ENCODE assay signal across 9 mouse cellular contexts in the genomic region with DNA sequence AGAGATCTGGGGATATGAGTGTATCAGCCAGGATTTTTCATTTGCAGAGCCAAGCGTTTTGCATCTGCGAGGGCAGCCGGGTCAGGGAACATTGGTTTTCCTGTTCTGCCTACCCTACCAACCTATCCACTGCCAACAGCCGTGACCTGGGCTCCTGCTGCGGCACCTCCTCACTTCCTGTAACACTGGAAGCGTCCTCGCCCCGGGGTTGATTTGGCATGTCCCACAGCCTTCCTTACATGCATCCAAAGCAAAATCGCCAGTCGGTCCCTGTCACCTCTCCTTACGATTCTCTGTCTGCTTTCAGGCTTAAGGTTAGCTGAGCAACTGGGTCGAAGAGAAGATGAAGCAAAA.
DNase-seq lines count a peak whose midpoint lies in the region; ATAC-seq and TF ChIP-seq lines count a peak whose summit lies in the region.
"Had no signal": no experiment of that assay in that cellular context is flagged by ENCODE, and none has a peak within 500 bp of the region (broad histone marks: within the 10 kb centered on the region; RNA-seq: fewer than 3 reads in every experiment).

No protein-coding gene starts in this region.

- ATAC-seq in forebrain, embryonic 13.5 days = no peak
- ATAC-seq in forebrain, postnatal 0 days = no peak
- ATAC-seq in lung, embryonic 16.5 days (ENCODE audit: low read depth) = no peak
- ATAC-seq in limb, embryonic 13.5 days (ENCODE audit: low FRiP score, low read depth) = no peak
- ATAC-seq in stomach, embryonic 16.5 days (ENCODE audit: insufficient read depth, low FRiP score) = peak; percentile 11; the same call in 1 of the 2 replicates
- no peak for ATAC-seq in granulocyte monocyte progenitor cell, adult 5-6 weeks (replicated peaks; ENCODE audit: poor library complexity, severe bottlenecking)

- no peak overlapping the region for H3K4me2 ChIP-seq in forebrain, embryonic 13.5 days
- no peak overlapping the region for H3K4me2 ChIP-seq in forebrain, postnatal 0 days (ENCODE audit: low read depth)
- no peak overlapping the region for H3K4me2 ChIP-seq in lung, embryonic 16.5 days (ENCODE audit: low read depth, low read length)
- no peak overlapping the region; the same call in 1 of the 2 replicates for H3K4me2 ChIP-seq in limb, embryonic 13.5 days (replicated peaks)
- no peak overlapping the region for H3K4me2 ChIP-seq in stomach, embryonic 16.5 days (ENCODE audit: low read depth, low read length)

- H3K4me3 ChIP-seq in forebrain, embryonic 13.5 days = no peak overlapping the region
- H3K4me3 ChIP-seq in forebrain, postnatal 0 days (ENCODE audit: low read depth, low read length) = no peak overlapping the region
- no peak overlapping the region for H3K4me3 ChIP-seq in lung, embryonic 16.5 days (ENCODE audit: low read length)
- H3K4me3 ChIP-seq in limb, embryonic 13.5 days = no peak overlapping the region
- H3K4me3 ChIP-seq in stomach, embryonic 16.5 days (replicated peaks; ENCODE audit: low read length) = no peak overlapping the region

- DNase-seq in forebrain, postnatal 0 days = no peak
- DNase-seq in lung, postnatal 25 days (ENCODE audit: low spot score) = no peak
- no peak for DNase-seq in yolk sac, embryonic 10.5 days (ENCODE audit: low spot score)
- DNase-seq: gastrocnemius, postnatal 14 days had no signal

- WGBS in forebrain, embryonic 13.5 days = 85% methylated on average over 12 of the region's 12 CpGs
- 82% methylated on average over 12 of the region's 12 CpGs for WGBS in forebrain, postnatal 0 days
- 61% methylated on average over 12 of the region's 12 CpGs for WGBS in lung, embryonic 16.5 days
- 71% methylated on average over 12 of the region's 12 CpGs for WGBS in limb, embryonic 13.5 days
- 70% methylated on average over 12 of the region's 12 CpGs for WGBS in stomach, embryonic 16.5 days

- no peak for TF ChIP-seq CTCF in forebrain, postnatal 0 days (IDR thresholded peaks at IDR 0.05; ENCODE audit: low read depth)

- 0 out of 2 replicates have a peak overlapping the region, but pooled peaks have one; percentile 40 for H3K27ac ChIP-seq in forebrain, embryonic 13.5 days
- no peak overlapping the region for H3K27ac ChIP-seq in forebrain, postnatal 0 days (ENCODE audit: low read depth, low read length)
- H3K27ac ChIP-seq in lung, embryonic 16.5 days (ENCODE audit: low read length) = peak overlapping the region; percentile 83
- H3K27ac ChIP-seq in limb, embryonic 13.5 days = no peak overlapping the region; the same call in 1 of the 2 replicates
- H3K27ac ChIP-seq in stomach, embryonic 16.5 days (ENCODE audit: low read length) = peak overlapping the region; percentile 72

- H3K4me1 ChIP-seq in forebrain, embryonic 13.5 days = peaks cover 55% of the 10 kb centered on the region
- H3K4me1 ChIP-seq in forebrain, postnatal 0 days (ENCODE audit: insufficient read depth) = no peaks in the 10 kb centered on the region
- peaks cover 25% of the 10 kb centered on the region for H3K4me1 ChIP-seq in lung, embryonic 16.5 days (replicated peaks; ENCODE audit: control insufficient read depth, insufficient read depth, low read length)
- peaks cover 71% of the 10 kb centered on the region for H3K4me1 ChIP-seq in limb, embryonic 13.5 days
- peaks cover 37% of the 10 kb centered on the region for H3K4me1 ChIP-seq in stomach, embryonic 16.5 days (ENCODE audit: control insufficient read depth, insufficient read depth, low read length)

- H3K9ac ChIP-seq in forebrain, embryonic 13.5 days = peak overlapping the region; percentile 26; the same call in 1 of the 2 replicates
- no peak overlapping the region for H3K9ac ChIP-seq in forebrain, postnatal 0 days
- peak overlapping the region; percentile 37; the same call in 1 of the 2 replicates for H3K9ac ChIP-seq in lung, embryonic 16.5 days (ENCODE audit: low read length)
- 0 out of 2 replicates have a peak overlapping the region, but pooled peaks have one; percentile 35 for H3K9ac ChIP-seq in limb, embryonic 13.5 days
- peak overlapping the region; percentile 41 for H3K9ac ChIP-seq in stomach, embryonic 16.5 days (ENCODE audit: low read length)

- peaks cover 76% of the 10 kb centered on the region for H3K36me3 ChIP-seq in forebrain, embryonic 13.5 days (ENCODE audit: poor library complexity, severe bottlenecking)
- peaks cover 69% of the 10 kb centered on the region for H3K36me3 ChIP-seq in forebrain, postnatal 0 days (ENCODE audit: insufficient read depth)
- H3K36me3 ChIP-seq in lung, embryonic 16.5 days (ENCODE audit: control insufficient read depth, insufficient read depth, low read length) = peaks cover under 1% of the 10 kb centered on the region; the same call in 1 of the 2 replicates
- peaks cover 75% of the 10 kb centered on the region for H3K36me3 ChIP-seq in limb, embryonic 13.5 days
- peaks cover 3% of the 10 kb centered on the region; the same call in 1 of the 2 replicates for H3K36me3 ChIP-seq in stomach, embryonic 16.5 days (ENCODE audit: control insufficient read depth, insufficient read depth, low read length)

- no peaks in the 10 kb centered on the region for H3K9me3 ChIP-seq in forebrain, embryonic 13.5 days (replicated peaks)
- no peaks in the 10 kb centered on the region for H3K9me3 ChIP-seq in forebrain, postnatal 0 days (ENCODE audit: low read length)
- no peaks in the 10 kb centered on the region for H3K9me3 ChIP-seq in lung, embryonic 16.5 days (ENCODE audit: control insufficient read depth, low read length)
- H3K9me3 ChIP-seq in limb, embryonic 13.5 days = no peaks in the 10 kb centered on the region
- H3K9me3 ChIP-seq in stomach, embryonic 16.5 days (replicated peaks; ENCODE audit: control insufficient read depth, low read length) = no peaks in the 10 kb centered on the region

- no peaks in the 10 kb centered on the region for H3K27me3 ChIP-seq in forebrain, embryonic 13.5 days
- H3K27me3 ChIP-seq in forebrain, postnatal 0 days (ENCODE audit: insufficient read depth, low read length) = no peaks in the 10 kb centered on the region
- no peaks in the 10 kb centered on the region for H3K27me3 ChIP-seq in lung, embryonic 16.5 days (ENCODE audit: control insufficient read depth, insufficient read depth, low read depth, low read length)
- no peaks in the 10 kb centered on the region for H3K27me3 ChIP-seq in limb, embryonic 13.5 days
- no peaks in the 10 kb centered on the region for H3K27me3 ChIP-seq in stomach, embryonic 16.5 days (ENCODE audit: control insufficient read depth, insufficient read depth, low read length)

Comparison
In these comparisons a context has a peak if more than half of its experiments do, and no peak if none do; other contexts are left out.
1. H3K27ac ChIP-seq: peak in forebrain, embryonic 13.5 days (single experiment), lung, embryonic 16.5 days (single experiment) and stomach, embryonic 16.5 days (single experiment); none in forebrain, postnatal 0 days (single experiment) and limb, embryonic 13.5 days (single experiment).